Mouse (Mus musculus) G1E (cell line): Measurements from ENCODE around the gene Olfr1204.

ENCODE experiments used
- CTCF ChIP-seq: IDR thresholded peaks from 2 replicates; pipeline ENCODE4 v1.5.1; 2012; ENCODE audit warnings: low read depth, low read length, inconsistent platforms, mixed read lengths
- GATA1 ChIP-seq: IDR thresholded peaks from 2 replicates; pipeline ENCODE4 v1.6.1; 2012; ENCODE audit warnings: borderline replicate concordance, low read length, inconsistent platforms, mixed read lengths
- GATA2 ChIP-seq: IDR thresholded peaks from 2 replicates; pipeline ENCODE4 v1.6.1; 2012; ENCODE audit warnings: low read depth, low read length, inconsistent platforms, borderline replicate concordance
- POLR2AphosphoS5 ChIP-seq: IDR thresholded peaks from 2 replicates; pipeline ENCODE4 v1.6.1; 2012; ENCODE audit warnings: low read depth, low read length, inconsistent platforms; ENCODE audit not compliant: insufficient replicate concordance
- TAL1 ChIP-seq: conservative IDR thresholded peaks from 2 replicates; pipeline ENCODE4 v1.6.1; 2012; ENCODE audit warnings: low read depth, low read length, inconsistent platforms, mixed read lengths

GRCm38 (mm10) chr2:88838477-88838876 is 10.6 kb upstream of the Olfr1204 start:
- TF ChIP-seq CTCF (no peak), GATA1 (no peak), GATA2 (no peak), POLR2AphosphoS5 (no peak), TAL1 (no peak)
